Mouse (Mus musculus): ENCODE measurements around the gene Slc35d2.
"Not testable (repeated sequence)": the region's sequence is repeated elsewhere in the genome, so short reads cannot be mapped to it uniquely, and the experiment has no call there.

The Slc35d2 gene

DNA sequence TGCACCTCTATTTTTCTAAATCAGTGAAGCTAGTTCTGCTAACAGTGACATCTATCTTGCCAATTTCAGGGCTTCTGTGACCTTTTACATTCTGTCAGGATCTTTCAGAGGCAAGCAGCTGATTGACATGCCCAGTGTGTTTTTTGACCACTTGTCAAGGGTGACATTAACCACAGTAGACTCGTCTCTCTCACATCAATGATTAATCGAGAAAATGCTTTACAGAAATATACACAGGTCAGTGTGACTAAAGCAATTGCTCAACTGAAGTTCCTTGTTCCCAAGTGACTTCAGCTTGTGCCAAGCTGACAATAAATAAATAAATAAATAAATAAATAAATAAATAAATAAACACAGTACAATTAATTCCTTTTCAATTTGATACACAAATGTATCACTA lies 76.9 kb downstream of the Slc35d2 start:
- DNase-seq (ENCODE audit: low read depth, low spot score) = not testable (repeated sequence)

DNA sequence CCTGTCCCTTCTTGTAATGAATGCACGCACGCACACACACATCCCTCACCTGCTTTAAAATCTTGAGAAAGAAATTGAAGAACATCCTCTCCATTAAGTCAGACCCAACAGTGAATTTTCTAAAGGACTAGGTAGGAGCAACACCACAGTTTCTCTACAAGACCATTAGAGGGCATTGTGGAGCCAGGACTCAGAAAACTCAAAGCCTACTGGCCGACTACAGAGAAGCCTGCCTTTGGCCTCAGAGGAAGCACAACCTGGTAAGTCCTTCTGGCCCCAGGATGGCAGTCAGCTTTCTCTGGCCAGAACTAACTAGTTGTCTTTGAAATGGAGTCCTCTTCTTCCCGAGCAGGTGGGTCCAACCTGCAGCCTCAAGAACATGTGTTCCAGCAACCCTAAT lies 78.3 kb downstream of the Slc35d2 start:
- DNase-seq (ENCODE audit: low read depth, low spot score) = no peak

DNA sequence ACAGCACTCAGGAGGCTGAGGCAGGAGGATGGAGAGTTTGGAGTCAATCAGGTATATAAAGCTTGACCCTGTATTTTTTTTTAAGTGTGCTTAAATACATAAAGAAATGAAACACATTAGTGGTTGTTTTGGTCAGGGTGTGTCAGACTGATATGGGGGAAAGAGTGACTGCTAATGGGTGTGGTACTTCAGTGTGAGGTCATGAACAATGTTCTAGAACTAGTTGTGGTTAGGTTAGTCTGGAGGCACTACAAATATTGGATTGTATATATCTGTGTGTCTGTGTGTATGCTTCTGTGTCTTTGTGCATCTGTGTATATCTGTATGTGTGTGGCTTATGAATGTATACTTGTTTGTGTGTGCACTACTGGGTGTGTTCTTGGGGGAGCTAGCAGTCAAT lies 79.6 kb downstream of the Slc35d2 start:
- no peak for DNase-seq (ENCODE audit: low read depth, low spot score)

DNA sequence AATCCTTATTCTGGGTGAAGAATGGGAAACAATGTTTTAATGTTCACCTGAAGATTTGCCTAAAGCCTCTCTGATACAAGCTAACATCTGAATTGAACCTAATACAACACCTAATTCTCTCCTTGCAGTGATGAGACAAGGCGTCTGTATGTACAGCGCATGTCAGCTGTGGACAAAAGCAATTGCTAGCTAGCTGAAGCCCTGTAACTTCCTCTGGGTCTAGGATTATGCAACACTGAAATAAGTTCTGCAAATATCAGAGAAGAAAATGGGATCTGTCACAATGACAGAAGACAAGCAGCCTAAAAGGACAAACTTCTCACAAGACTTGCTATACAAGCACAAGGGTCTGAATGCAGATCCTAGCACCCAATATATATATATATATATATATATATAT lies 80.7 kb downstream of the Slc35d2 start:
- no peak for DNase-seq (ENCODE audit: low read depth, low spot score)
